Mouse (Mus musculus): Measurements from ENCODE around the gene Tusc2. TPM values are rescaled to one million over a fixed set of nuclear protein-coding genes. Genes with fewer than 3 reads are reported as not detected.
A peak's percentile ranks its signal among the peaks of the same experiment; 100 is the strongest.

Tusc2 gene
- total and polyA plus RNA-seq, 2 experiments from 2014 or later: 37.0 to 51.2 TPM

DNA sequence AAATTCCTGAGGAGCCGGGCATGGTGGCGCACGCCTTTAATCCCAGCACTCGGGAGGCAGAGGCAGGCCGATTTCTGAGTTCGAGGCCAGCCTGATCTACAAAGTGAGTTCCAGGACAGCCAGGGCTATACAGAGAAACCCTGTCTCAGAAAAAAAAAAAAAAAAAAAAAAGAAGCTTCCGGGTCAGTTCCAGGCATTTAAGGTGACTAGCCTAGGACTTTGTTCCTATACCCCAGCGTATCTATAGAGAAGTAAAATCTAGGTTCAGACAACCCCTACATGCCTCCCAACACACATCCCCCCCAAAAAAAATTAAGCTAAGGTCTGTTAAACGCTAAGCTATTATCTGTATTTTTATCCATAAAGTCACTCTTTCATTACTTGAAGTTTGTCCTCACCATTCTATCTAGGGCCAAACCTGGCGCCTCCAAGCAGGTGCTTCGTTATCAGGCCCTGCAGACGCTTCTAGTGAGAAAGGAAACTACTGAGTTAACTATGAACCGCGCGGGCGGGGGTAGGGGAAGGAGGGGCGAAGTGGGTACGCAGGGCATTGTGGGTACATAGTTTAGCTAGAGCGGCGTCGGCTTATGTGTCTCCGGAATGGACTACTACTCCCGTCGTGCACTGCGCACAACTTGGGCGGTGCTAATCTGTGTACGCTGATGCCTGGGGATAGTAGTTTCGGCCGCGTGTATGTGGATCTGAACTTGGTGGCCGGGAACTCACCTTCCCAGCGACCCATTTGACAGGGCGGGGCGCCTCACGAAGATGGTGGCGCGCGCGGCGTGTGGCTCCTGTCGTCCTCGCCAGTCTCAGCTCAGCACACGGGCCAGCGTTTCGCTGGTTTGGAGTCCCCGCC, 24.1 kb downstream of the Tusc2 start, which contains the start of gene Ifrd2:
Gene Ifrd2, plus strand, starts transcription at position 669 of the 859 bp plus-strand sequence.
- Histone ChIP-seq H3K4me3 (ENCODE audit: low read depth, low read length) (peak within 1 kb of the TSS; percentile 68), H3K4me1 (ENCODE audit: control insufficient read depth, insufficient read depth) (peaks cover 19% of the 10 kb centered on the region), H3K4me2 (ENCODE audit: low read depth, low read length) (peak within 1 kb of the TSS; percentile 70), H3K27me3 (ENCODE audit: control insufficient read depth, insufficient read depth, low read length) (no peaks in the 10 kb centered on the region), H3K9ac (replicated peaks; ENCODE audit: low read depth, low read length) (peak within 1 kb of the TSS; percentile 61), H3K9me3 (replicated peaks; ENCODE audit: control insufficient read depth, low read length) (no peaks in the 10 kb centered on the region), H3K36me3 (replicated peaks; ENCODE audit: control insufficient read depth, insufficient read depth, low read length) (peaks cover 37% of the 10 kb centered on the region), H3K27ac (ENCODE audit: low read depth) (peak within 1 kb of the TSS; percentile 63)
- WGBS: 9% methylated on average over 46 of the region's 46 CpGs
- peak; percentile 96 for ATAC-seq (ENCODE audit: insufficient read depth, low read depth)
- DNase-seq (ENCODE audit: low spot score): peak; percentile 99
- TF ChIP-seq CTCF (IDR thresholded peaks at IDR 0.05; ENCODE audit: low read depth) (no peak), EP300 (IDR thresholded peaks at IDR 0.05; ENCODE audit: low read depth) (peak; percentile 43; the same call in 1 of the 2 replicates)

DNA sequence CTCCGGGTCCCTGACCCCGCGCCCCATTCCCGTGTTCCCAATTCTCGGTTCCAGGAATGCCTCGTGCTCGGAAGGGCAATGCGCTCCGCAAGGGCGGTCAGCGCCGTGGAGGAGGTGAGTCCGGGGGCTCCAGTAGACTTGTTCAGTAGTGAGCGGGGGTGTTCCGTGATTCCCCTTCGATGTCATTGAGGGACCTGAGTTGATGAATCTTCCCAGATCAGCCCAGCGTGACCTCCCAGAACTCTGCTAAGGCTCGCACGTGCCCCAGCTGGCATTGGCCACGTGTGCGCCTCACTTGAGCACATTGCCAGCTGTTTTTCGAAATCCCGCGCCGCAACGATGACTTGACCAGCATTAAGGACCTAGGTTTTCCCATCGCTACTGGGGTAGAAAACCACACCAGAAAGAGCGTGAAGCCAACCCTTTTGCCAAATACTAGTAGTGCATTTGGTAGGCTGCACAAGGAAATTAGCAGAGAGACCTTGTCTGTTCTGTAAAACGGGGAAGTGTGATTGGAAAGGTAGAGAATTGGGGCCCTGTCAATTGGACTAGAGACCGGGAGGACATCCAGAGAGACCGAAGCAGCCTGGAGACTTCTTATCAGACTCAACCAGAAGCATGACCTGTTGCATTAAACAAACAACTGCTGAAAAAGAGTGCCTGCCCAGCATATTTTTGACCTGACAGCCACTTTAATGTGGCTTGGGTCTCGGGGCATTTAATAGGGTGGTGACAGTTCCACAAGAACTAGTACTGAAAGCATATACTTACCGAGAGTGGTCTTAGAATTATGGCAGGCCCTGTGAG, 25.0 kb downstream of the Tusc2 start:
- WGBS: 2% methylated on average over 33 of the region's 33 CpGs
- peak; percentile 19 for ATAC-seq (ENCODE audit: insufficient read depth, low read depth)
- peak overlapping the region; percentile 68 for H3K4me3 ChIP-seq (ENCODE audit: low read depth, low read length)
- DNase-seq (ENCODE audit: low spot score): peak; percentile 52
- peak overlapping the region; percentile 63 for H3K27ac ChIP-seq (ENCODE audit: low read depth)
- H3K9ac ChIP-seq (replicated peaks; ENCODE audit: low read depth, low read length): peak overlapping the region; percentile 61
- peak overlapping the region; percentile 70 for H3K4me2 ChIP-seq (ENCODE audit: low read depth, low read length)
- peaks cover 40% of the 10 kb centered on the region for H3K36me3 ChIP-seq (replicated peaks; ENCODE audit: control insufficient read depth, insufficient read depth, low read length)
- H3K9me3 ChIP-seq (replicated peaks; ENCODE audit: control insufficient read depth, low read length): no peaks in the 10 kb centered on the region
- no peaks in the 10 kb centered on the region for H3K27me3 ChIP-seq (ENCODE audit: control insufficient read depth, insufficient read depth, low read length)
- H3K4me1 ChIP-seq (ENCODE audit: control insufficient read depth, insufficient read depth): peaks cover 27% of the 10 kb centered on the region
- TF ChIP-seq EP300 (IDR thresholded peaks at IDR 0.05; ENCODE audit: low read depth) (no peak), CTCF (IDR thresholded peaks at IDR 0.05; ENCODE audit: low read depth) (no peak)

- peak overlapping the region; percentile 54 for H3K27ac ChIP-seq (ENCODE audit: low read depth)
- 54% methylated on average over 25 of the region's 25 CpGs for WGBS
- no peak overlapping the region; the same call in 1 of the 2 replicates for H3K9ac ChIP-seq (replicated peaks; ENCODE audit: low read depth, low read length)
- no peaks in the 10 kb centered on the region for H3K9me3 ChIP-seq (replicated peaks; ENCODE audit: control insufficient read depth, low read length)
- ATAC-seq (ENCODE audit: insufficient read depth, low read depth) (no peak), DNase-seq (ENCODE audit: low spot score) (peak; percentile 62)
- no peak overlapping the region for H3K4me2 ChIP-seq (ENCODE audit: low read depth, low read length)
- H3K27me3 ChIP-seq (ENCODE audit: control insufficient read depth, insufficient read depth, low read length): no peaks in the 10 kb centered on the region
- H3K4me3 ChIP-seq (ENCODE audit: low read depth, low read length): no peak overlapping the region
- TF ChIP-seq EP300 (IDR thresholded peaks at IDR 0.05; ENCODE audit: low read depth): no peak
- TF ChIP-seq CTCF (IDR thresholded peaks at IDR 0.05; ENCODE audit: low read depth): no peak
- H3K4me1 ChIP-seq (ENCODE audit: control insufficient read depth, insufficient read depth): peaks cover 39% of the 10 kb centered on the region
- H3K36me3 ChIP-seq (replicated peaks; ENCODE audit: control insufficient read depth, insufficient read depth, low read length): peaks cover 46% of the 10 kb centered on the region
Observed at GRCm38 (mm10) chr9:107590058-107590772, 27.2 kb downstream of the Tusc2 start.

GRCm38 (mm10) chr9:107590773-107591060, 27.7 kb downstream of the Tusc2 start:
- Histone ChIP-seq H3K9ac (replicated peaks; ENCODE audit: low read depth, low read length) (no peak overlapping the region), H3K4me2 (ENCODE audit: low read depth, low read length) (no peak overlapping the region), H3K27me3 (ENCODE audit: control insufficient read depth, insufficient read depth, low read length) (no peaks in the 10 kb centered on the region), H3K4me1 (ENCODE audit: control insufficient read depth, insufficient read depth) (peaks cover 41% of the 10 kb centered on the region), H3K4me3 (ENCODE audit: low read depth, low read length) (no peak overlapping the region), H3K27ac (ENCODE audit: low read depth) (peak overlapping the region; percentile 54), H3K9me3 (replicated peaks; ENCODE audit: control insufficient read depth, low read length) (no peaks in the 10 kb centered on the region), H3K36me3 (replicated peaks; ENCODE audit: control insufficient read depth, insufficient read depth, low read length) (peaks cover 46% of the 10 kb centered on the region)
- no peak for DNase-seq (ENCODE audit: low spot score)
- no peak for TF ChIP-seq CTCF (IDR thresholded peaks at IDR 0.05; ENCODE audit: low read depth)
- TF ChIP-seq EP300 (IDR thresholded peaks at IDR 0.05; ENCODE audit: low read depth): no peak
- ATAC-seq (ENCODE audit: insufficient read depth, low read depth): no peak
- 85% methylated on average over 6 of the region's 6 CpGs for WGBS
